Mouse (Mus musculus): ENCODE measurements around the gene Tesk1.

GRCm38 (mm10) chr4:43483535-43484091 lies 41.9 kb downstream of the Tesk1 start, which contains the start of gene Sit1:
- TF ChIP-seq POLR2A (IDR thresholded peaks at IDR 0.05; ENCODE audit: insufficient read length, low read depth) (no peak), E2F4 (IDR thresholded peaks at IDR 0.05; ENCODE audit: insufficient read depth) (no peak), MAX (IDR thresholded peaks at IDR 0.05; ENCODE audit: low read depth) (no peak), SRF (IDR thresholded peaks at IDR 0.05; ENCODE audit: control insufficient read depth, insufficient read length, low read depth) (no peak), MYOD1 (IDR thresholded peaks at IDR 0.05; ENCODE audit: control insufficient read depth in 1 of 3, insufficient read length in 2 of 3, low read depth in 2 of 3) (no peak), USF1 (IDR thresholded peaks at IDR 0.05; ENCODE audit: low read depth) (no peak), POLR2AphosphoS2 (IDR thresholded peaks at IDR 0.05; ENCODE audit: insufficient read length, low read depth) (no peak), MYOG (IDR thresholded peaks at IDR 0.05; ENCODE audit: control insufficient read depth in 1 of 3, insufficient read depth in 1 of 3, insufficient read length in 2 of 3, low read depth in 2 of 3) (no peak), CEBPB (IDR thresholded peaks at IDR 0.05; ENCODE audit: insufficient read depth, poor library complexity, severe bottlenecking) (no peak)

Measured in myocyte (in vitro differentiated cells).